Mouse (Mus musculus) ovary, adult 2 months (tissue): ENCODE data around the gene Mup19. TPM values are rescaled to one million over a fixed set of nuclear protein-coding genes. Genes with fewer than 3 reads are reported as not detected.

ENCODE experiments used
- polyA plus RNA-seq: library from polyadenylated mRNA; depleted of rRNA; stranded (reverse); fragments of >200 nt; gene quantifications from 2 replicates; pipeline ENCODE4 v1.2.3, GENCODE M21; 2012; rRNA removed

Mup19 gene
- polyA plus RNA-seq, result not detected in 2 replicates

DNA sequence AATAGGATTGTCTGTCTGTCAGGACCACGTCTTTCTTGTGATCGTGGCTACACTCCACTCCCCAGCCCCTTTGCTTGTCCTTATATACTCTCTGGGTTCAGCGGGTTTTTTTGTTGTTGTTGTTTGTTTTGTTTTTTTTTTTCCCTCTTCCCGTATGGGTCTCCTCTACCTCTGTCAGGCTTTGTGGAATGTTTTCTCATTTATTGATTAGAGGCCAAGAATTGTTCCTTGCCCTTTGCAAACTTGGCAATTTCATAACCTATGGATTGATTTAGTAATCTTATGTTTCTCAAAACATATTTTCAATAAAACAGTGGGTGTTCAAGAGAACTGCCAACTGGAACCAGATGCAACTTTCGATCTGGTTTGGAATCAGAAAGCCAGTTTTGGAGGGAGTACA is at the start of gene Mup19:
Mup19 (minus strand) TSS at position 101 of the 400 bp plus-strand sequence.

Other genes starting within 250 kb of the Mup19 start
- gene Mup17, start 186.4 kb downstream of the Mup19 start, polyA plus RNA-seq, result not detected in 2 replicates
- gene Mup18, start 108.1 kb downstream of the Mup19 start, polyA plus RNA-seq, result not detected in 2 replicates
- gene Mup5, start 53.0 kb upstream of the Mup19 start, polyA plus RNA-seq, result not detected in 2 replicates